Mouse (Mus musculus): Measurements from ENCODE around the gene Crip2. TPM values are rescaled to one million over a fixed set of nuclear protein-coding genes. Genes with fewer than 3 reads are reported as not detected.
A peak's percentile ranks its signal among the peaks of the same experiment; 100 is the strongest.

The Crip2 gene
- polyA plus RNA-seq, 1 experiment = 52.9 TPM

- H3K27ac ChIP-seq (ENCODE audit: insufficient read depth, low read length) = no peak overlapping the region
- TF ChIP-seq CTCF (IDR thresholded peaks at IDR 0.05; ENCODE audit: borderline replicate concordance, insufficient read depth, low read length) (no peak), POLR2A (IDR thresholded peaks at IDR 0.05; ENCODE audit: low read depth, low read length) (no peak)
- 0 out of 2 replicates have a peak, but pooled peaks cover 10% of the 10 kb centered on the region for H3K4me1 ChIP-seq (ENCODE audit: control insufficient read depth, insufficient read depth, low read length)
- peak overlapping the region; percentile 31 for H3K4me3 ChIP-seq (ENCODE audit: insufficient read depth, low read length)
Observed at GRCm38 (mm10) chr12:113152272-113152661, 12.2 kb downstream of the Crip2 start.

- no peak overlapping the region for H3K27ac ChIP-seq (ENCODE audit: insufficient read depth, low read length)
- H3K4me1 ChIP-seq (ENCODE audit: control insufficient read depth, insufficient read depth, low read length) = 0 out of 2 replicates have a peak, but pooled peaks cover 12% of the 10 kb centered on the region
- TF ChIP-seq POLR2A (IDR thresholded peaks at IDR 0.05; ENCODE audit: low read depth, low read length) (no peak), CTCF (IDR thresholded peaks at IDR 0.05; ENCODE audit: borderline replicate concordance, insufficient read depth, low read length) (no peak)
- H3K4me3 ChIP-seq (ENCODE audit: insufficient read depth, low read length) = no peak overlapping the region
Observed at GRCm38 (mm10) chr12:113152991-113153525, 13.0 kb downstream of the Crip2 start.

- TF ChIP-seq CTCF (IDR thresholded peaks at IDR 0.05; ENCODE audit: borderline replicate concordance, insufficient read depth, low read length) (no peak), POLR2A (IDR thresholded peaks at IDR 0.05; ENCODE audit: low read depth, low read length) (no peak)
- Histone ChIP-seq H3K4me3 (ENCODE audit: insufficient read depth, low read length) (no peak overlapping the region), H3K27ac (ENCODE audit: insufficient read depth, low read length) (no peak overlapping the region), H3K4me1 (ENCODE audit: control insufficient read depth, insufficient read depth, low read length) (0 out of 2 replicates have a peak, but pooled peaks cover 12% of the 10 kb centered on the region)
Observed at GRCm38 (mm10) chr12:113153971-113154370, 13.9 kb downstream of the Crip2 start.

GRCm38 (mm10) chr12:113154747-113155075, 14.7 kb downstream of the Crip2 start:
- no peak overlapping the region for H3K4me3 ChIP-seq (ENCODE audit: insufficient read depth, low read length)
- H3K27ac ChIP-seq (ENCODE audit: insufficient read depth, low read length) = no peak overlapping the region
- H3K4me1 ChIP-seq (ENCODE audit: control insufficient read depth, insufficient read depth, low read length) = 0 out of 2 replicates have a peak, but pooled peaks cover 12% of the 10 kb centered on the region
- TF ChIP-seq POLR2A (IDR thresholded peaks at IDR 0.05; ENCODE audit: low read depth, low read length) (no peak), CTCF (IDR thresholded peaks at IDR 0.05; ENCODE audit: borderline replicate concordance, insufficient read depth, low read length) (no peak)

DNA sequence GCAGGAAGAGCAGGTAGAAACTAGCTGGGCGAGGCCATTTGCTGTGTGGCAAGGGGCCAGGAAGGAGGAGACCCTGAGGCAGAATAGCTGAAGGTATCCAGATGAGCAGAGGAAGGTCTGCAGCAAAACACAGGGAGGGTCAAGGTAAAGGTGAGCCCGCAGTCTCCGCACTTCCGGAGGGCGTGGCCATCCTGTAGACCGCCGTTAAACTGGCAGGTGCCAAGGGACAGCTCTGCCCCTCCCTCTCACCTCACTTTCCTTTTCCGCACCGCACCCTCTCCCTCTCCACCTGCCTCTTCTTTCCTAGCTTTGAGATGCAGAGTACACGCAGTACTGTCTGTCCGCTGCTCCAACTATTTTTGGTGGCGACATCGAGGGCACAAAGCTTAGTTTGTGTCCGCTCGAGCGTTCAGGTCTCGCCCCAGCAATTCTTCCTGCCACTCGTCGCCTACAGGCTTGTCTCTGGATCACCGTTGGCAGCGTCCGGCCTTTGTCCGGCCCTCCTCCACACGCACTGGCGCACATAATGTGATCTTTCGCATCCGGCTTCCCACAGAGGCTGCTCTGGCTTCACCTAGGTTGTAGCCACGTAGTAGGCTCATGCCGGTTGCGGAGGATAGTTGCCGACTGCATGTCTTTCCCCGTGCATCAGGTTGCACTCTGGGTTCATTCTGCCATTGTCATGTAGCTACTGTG, 15.2 kb downstream of the Crip2 start:
- Histone ChIP-seq H3K4me3 (ENCODE audit: insufficient read depth, low read length) (peak overlapping the region; percentile 27), H3K27ac (ENCODE audit: insufficient read depth, low read length) (peak overlapping the region; percentile 78), H3K4me1 (ENCODE audit: control insufficient read depth, insufficient read depth, low read length) (0 out of 2 replicates have a peak, but pooled peaks cover 12% of the 10 kb centered on the region)
- no peak for TF ChIP-seq CTCF (IDR thresholded peaks at IDR 0.05; ENCODE audit: borderline replicate concordance, insufficient read depth, low read length)

DNA sequence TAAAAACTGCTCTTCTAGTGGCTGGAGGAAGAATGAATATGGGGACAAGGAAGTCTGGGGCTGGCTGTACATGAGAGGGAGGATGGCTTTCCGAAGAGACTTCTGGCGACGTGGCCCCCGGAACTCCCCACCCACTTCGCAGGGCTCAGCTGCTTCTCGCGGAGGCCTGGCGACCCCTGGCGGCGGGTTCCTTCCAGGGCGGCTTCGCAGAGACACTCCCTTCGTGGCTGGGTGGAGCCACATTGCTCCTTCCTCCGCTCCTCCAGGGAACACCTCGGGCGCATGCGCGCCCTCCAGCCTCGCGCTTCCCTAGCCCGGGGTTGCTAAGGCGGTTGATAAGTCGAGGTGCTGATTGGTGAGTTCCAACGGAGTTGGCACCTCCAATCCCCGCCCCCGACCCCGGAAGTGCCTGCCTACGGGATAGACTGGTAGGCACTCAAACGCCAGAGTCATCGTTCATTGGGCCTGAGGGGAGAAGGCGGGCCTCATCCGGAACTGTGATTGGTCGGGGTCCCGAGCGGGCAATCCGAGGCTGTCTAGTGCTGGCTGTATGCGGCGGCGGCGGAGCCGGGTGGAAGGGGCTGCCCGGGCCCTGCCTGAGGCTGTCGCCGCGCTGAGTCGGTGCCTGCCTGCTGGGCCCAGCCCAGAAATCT, 16.0 kb downstream of the Crip2 start, which contains the start of gene Tedc1:
Tedc1 (plus strand) TSS at position 535 of the 653 bp plus-strand sequence.
- 0 out of 2 replicates have a peak, but pooled peaks cover 12% of the 10 kb centered on the region for H3K4me1 ChIP-seq (ENCODE audit: control insufficient read depth, insufficient read depth, low read length)
- H3K4me3 ChIP-seq (ENCODE audit: insufficient read depth, low read length) = peak within 1 kb of the TSS; percentile 63
- peak; percentile 64 for TF ChIP-seq POLR2A (IDR thresholded peaks at IDR 0.05; ENCODE audit: low read depth, low read length)
- peak; percentile 70 for TF ChIP-seq CTCF (IDR thresholded peaks at IDR 0.05; ENCODE audit: borderline replicate concordance, insufficient read depth, low read length)
- peak within 1 kb of the TSS; percentile 78 for H3K27ac ChIP-seq (ENCODE audit: insufficient read depth, low read length)

GRCm38 (mm10) chr12:113156540-113156929, 16.5 kb downstream of the Crip2 start:
- Histone ChIP-seq H3K4me1 (ENCODE audit: control insufficient read depth, insufficient read depth, low read length) (0 out of 2 replicates have a peak, but pooled peaks cover 12% of the 10 kb centered on the region), H3K27ac (ENCODE audit: insufficient read depth, low read length) (no peak overlapping the region), H3K4me3 (ENCODE audit: insufficient read depth, low read length) (peak overlapping the region; percentile 63)
- no peak for TF ChIP-seq CTCF (IDR thresholded peaks at IDR 0.05; ENCODE audit: borderline replicate concordance, insufficient read depth, low read length)
- no peak for TF ChIP-seq POLR2A (IDR thresholded peaks at IDR 0.05; ENCODE audit: low read depth, low read length)

GRCm38 (mm10) chr12:113157002-113157401, 17.0 kb downstream of the Crip2 start:
- TF ChIP-seq CTCF (IDR thresholded peaks at IDR 0.05; ENCODE audit: borderline replicate concordance, insufficient read depth, low read length) (no peak), POLR2A (IDR thresholded peaks at IDR 0.05; ENCODE audit: low read depth, low read length) (no peak)
- Histone ChIP-seq H3K27ac (ENCODE audit: insufficient read depth, low read length) (no peak overlapping the region), H3K4me3 (ENCODE audit: insufficient read depth, low read length) (peak overlapping the region; percentile 63), H3K4me1 (ENCODE audit: control insufficient read depth, insufficient read depth, low read length) (0 out of 2 replicates have a peak, but pooled peaks cover 12% of the 10 kb centered on the region)

- TF ChIP-seq POLR2A (IDR thresholded peaks at IDR 0.05; ENCODE audit: low read depth, low read length) = no peak
- no peak for TF ChIP-seq CTCF (IDR thresholded peaks at IDR 0.05; ENCODE audit: borderline replicate concordance, insufficient read depth, low read length)
- Histone ChIP-seq H3K4me3 (ENCODE audit: insufficient read depth, low read length) (peak overlapping the region; percentile 63; the same call in 1 of the 2 replicates), H3K27ac (ENCODE audit: insufficient read depth, low read length) (no peak overlapping the region), H3K4me1 (ENCODE audit: control insufficient read depth, insufficient read depth, low read length) (0 out of 2 replicates have a peak, but pooled peaks cover 12% of the 10 kb centered on the region)
Observed at GRCm38 (mm10) chr12:113157521-113157920, 17.5 kb downstream of the Crip2 start.
